Mouse (Mus musculus): ENCODE data around the gene Efna3. TPM values are rescaled to one million over a fixed set of nuclear protein-coding genes. Genes with fewer than 3 reads are reported as not detected.

Gene Efna3
- polyA plus RNA-seq, 1 experiment from 2014 or later = 4.2 TPM

DNA sequence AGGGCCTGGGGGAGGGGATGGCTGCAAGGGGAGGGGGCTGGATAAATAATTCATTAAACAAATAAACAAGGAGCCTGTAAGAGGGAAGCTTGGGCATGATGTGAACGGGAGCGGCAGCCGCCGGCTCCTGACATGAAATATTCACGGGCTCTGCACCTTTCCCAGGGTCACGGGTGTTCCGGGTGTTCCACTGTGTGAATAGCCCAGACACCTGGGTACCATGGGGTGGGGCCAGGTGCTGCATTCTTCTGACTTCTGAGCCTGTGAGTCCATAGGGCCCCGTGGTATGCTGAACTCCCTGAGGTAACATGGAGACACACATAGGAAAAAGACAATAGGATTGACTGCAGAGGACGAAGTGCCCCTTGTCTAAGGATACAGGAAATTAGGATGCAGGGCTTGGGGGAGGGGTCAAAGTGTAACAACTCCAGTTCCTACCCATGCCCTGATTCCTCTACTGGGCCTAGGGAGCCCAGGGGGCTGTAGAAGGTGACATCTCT is 4.7 kb upstream of the Efna3 start:
- Histone ChIP-seq H3K4me3 (replicated peaks; ENCODE audit: low read depth, low read length) (no peak overlapping the region), H3K27ac (no peak overlapping the region), H3K9me3 (replicated peaks; ENCODE audit: low read length) (no peaks in the 10 kb centered on the region), H3K27me3 (ENCODE audit: insufficient read depth, low read length) (no peaks in the 10 kb centered on the region), H3K4me2 (ENCODE audit: low read length) (no peak overlapping the region), H3K4me1 (replicated peaks; ENCODE audit: insufficient read depth, low read length) (0 out of 2 replicates have a peak, but pooled peaks cover 5% of the 10 kb centered on the region), H3K9ac (ENCODE audit: low read depth, low read length) (no peak overlapping the region), H3K36me3 (ENCODE audit: insufficient read depth, low read length) (no peaks in the 10 kb centered on the region)
- no peak for TF ChIP-seq CTCF (IDR thresholded peaks at IDR 0.05; ENCODE audit: low read depth)
- WGBS = 16% methylated on average over 9 of the region's 9 CpGs
- ATAC-seq (replicated peaks; ENCODE audit: low FRiP score, low read depth) = no peak
- DNase-seq (ENCODE audit: low spot score) = peak; percentile 16

DNA sequence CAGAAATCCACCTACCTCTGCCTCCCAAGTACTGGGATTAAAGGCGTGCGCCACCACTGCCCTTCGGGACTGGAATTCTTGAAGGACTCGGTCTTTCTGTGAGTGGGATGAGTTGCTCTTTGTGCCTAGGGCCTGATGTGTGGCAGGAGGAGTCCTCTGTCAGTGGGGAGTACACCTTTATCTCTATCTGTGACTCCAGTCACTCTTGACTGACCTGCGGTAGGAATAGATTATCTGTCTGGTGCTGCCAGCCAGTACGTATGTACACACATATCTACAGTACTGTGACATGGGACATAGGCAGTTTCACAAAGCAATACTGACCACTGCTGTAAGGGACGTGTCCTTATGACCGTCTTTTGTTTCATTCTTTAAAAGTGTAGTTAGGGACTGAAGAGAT is 3.1 kb upstream of the Efna3 start:
- WGBS = 93% methylated on average over 8 of the region's 8 CpGs
- no peak for ATAC-seq (replicated peaks; ENCODE audit: low FRiP score, low read depth)
- Histone ChIP-seq H3K4me2 (ENCODE audit: low read length) (no peak overlapping the region), H3K4me1 (replicated peaks; ENCODE audit: insufficient read depth, low read length) (peaks cover 17% of the 10 kb centered on the region; the same call in 1 of the 2 replicates), H3K36me3 (ENCODE audit: insufficient read depth, low read length) (no peaks in the 10 kb centered on the region), H3K27me3 (ENCODE audit: insufficient read depth, low read length) (0 out of 2 replicates have a peak, but pooled peaks cover 4% of the 10 kb centered on the region), H3K27ac (no peak overlapping the region), H3K9ac (ENCODE audit: low read depth, low read length) (no peak overlapping the region), H3K9me3 (replicated peaks; ENCODE audit: low read length) (no peaks in the 10 kb centered on the region), H3K4me3 (replicated peaks; ENCODE audit: low read depth, low read length) (no peak overlapping the region)
- TF ChIP-seq CTCF (IDR thresholded peaks at IDR 0.05; ENCODE audit: low read depth) = no peak
- DNase-seq (ENCODE audit: low spot score) = no peak

- Histone ChIP-seq H3K4me3 (replicated peaks; ENCODE audit: low read depth, low read length) (peak overlapping the region; percentile 46), H3K36me3 (ENCODE audit: insufficient read depth, low read length) (no peaks in the 10 kb centered on the region), H3K4me2 (ENCODE audit: low read length) (peak overlapping the region; percentile 94), H3K9me3 (replicated peaks; ENCODE audit: low read length) (no peaks in the 10 kb centered on the region), H3K27ac (no peak overlapping the region), H3K4me1 (replicated peaks; ENCODE audit: insufficient read depth, low read length) (peaks cover 30% of the 10 kb centered on the region), H3K27me3 (ENCODE audit: insufficient read depth, low read length) (peaks cover 17% of the 10 kb centered on the region; the same call in 1 of the 2 replicates), H3K9ac (ENCODE audit: low read depth, low read length) (peak overlapping the region; percentile 58; the same call in 1 of the 2 replicates)
- no peak for ATAC-seq (replicated peaks; ENCODE audit: low FRiP score, low read depth)
- TF ChIP-seq CTCF (IDR thresholded peaks at IDR 0.05; ENCODE audit: low read depth) = no peak
- 1% methylated on average over 14 of the region's 14 CpGs for WGBS
- DNase-seq (ENCODE audit: low spot score) = no peak
These were observed 649 bp downstream of the Efna3 start for GRCm38 (mm10) chr3:89322131-89322500.

GRCm38 (mm10) chr3:89321183-89322130 is 1.3 kb downstream of the Efna3 start:
- Histone ChIP-seq H3K27ac (no peak overlapping the region), H3K36me3 (ENCODE audit: insufficient read depth, low read length) (no peaks in the 10 kb centered on the region), H3K4me2 (ENCODE audit: low read length) (peak overlapping the region; percentile 94), H3K9ac (ENCODE audit: low read depth, low read length) (peak overlapping the region; percentile 50), H3K4me1 (replicated peaks; ENCODE audit: insufficient read depth, low read length) (peaks cover 32% of the 10 kb centered on the region), H3K27me3 (ENCODE audit: insufficient read depth, low read length) (peaks cover 17% of the 10 kb centered on the region; the same call in 1 of the 2 replicates), H3K4me3 (replicated peaks; ENCODE audit: low read depth, low read length) (peak overlapping the region; percentile 46), H3K9me3 (replicated peaks; ENCODE audit: low read length) (no peaks in the 10 kb centered on the region)
- no peak for DNase-seq (ENCODE audit: low spot score)
- no peak for TF ChIP-seq CTCF (IDR thresholded peaks at IDR 0.05; ENCODE audit: low read depth)
- no peak; the same call in 1 of the 2 replicates for ATAC-seq (replicated peaks; ENCODE audit: low FRiP score, low read depth)
- WGBS = under 1% methylated on average over 65 of the region's 66 CpGs

DNA sequence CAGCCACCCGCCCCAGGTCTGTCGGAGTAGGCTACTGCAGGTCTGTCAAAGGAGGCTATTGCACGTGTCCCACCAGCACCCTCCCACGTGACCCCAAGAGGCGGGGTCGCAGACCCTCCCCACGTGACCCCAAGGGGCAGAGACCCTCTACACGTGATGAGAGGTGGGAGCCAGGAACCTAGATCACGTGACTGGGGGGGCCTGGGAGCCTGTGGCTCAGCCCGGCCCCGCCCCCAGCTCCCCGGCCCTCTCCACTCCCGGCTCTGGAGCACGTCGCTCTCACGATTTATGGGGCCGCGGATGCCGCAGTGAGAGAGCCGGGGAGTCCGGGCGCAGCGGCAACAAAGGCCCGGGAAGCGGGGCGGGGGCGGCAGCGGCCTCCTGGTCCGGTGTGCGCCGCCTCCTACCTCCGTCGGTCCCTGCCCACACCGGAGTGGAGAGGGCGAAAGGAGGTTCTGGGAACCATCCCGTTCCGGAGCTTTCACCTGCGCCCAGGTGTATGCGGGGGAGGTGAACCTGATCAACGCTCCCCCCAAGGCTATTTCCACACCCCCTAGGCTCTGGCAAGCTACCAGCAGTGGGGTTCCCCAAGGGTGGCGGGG is 2.1 kb downstream of the Efna3 start:
- ATAC-seq (replicated peaks; ENCODE audit: low FRiP score, low read depth) (no peak), DNase-seq (ENCODE audit: low spot score) (peak; percentile 75)
- Histone ChIP-seq H3K4me1 (replicated peaks; ENCODE audit: insufficient read depth, low read length) (peaks cover 40% of the 10 kb centered on the region), H3K27ac (no peak overlapping the region), H3K27me3 (ENCODE audit: insufficient read depth, low read length) (peaks cover 17% of the 10 kb centered on the region; the same call in 1 of the 2 replicates), H3K4me2 (ENCODE audit: low read length) (peak overlapping the region; percentile 94), H3K9ac (ENCODE audit: low read depth, low read length) (peak overlapping the region; percentile 50), H3K9me3 (replicated peaks; ENCODE audit: low read length) (no peaks in the 10 kb centered on the region), H3K4me3 (replicated peaks; ENCODE audit: low read depth, low read length) (peak overlapping the region; percentile 46), H3K36me3 (ENCODE audit: insufficient read depth, low read length) (no peaks in the 10 kb centered on the region)
- TF ChIP-seq CTCF (IDR thresholded peaks at IDR 0.05; ENCODE audit: low read depth) = no peak
- WGBS = under 1% methylated on average over 41 of the region's 41 CpGs
